Mouse (Mus musculus) E14TG2a.4 (cell line): ENCODE measurements around the gene Chrnb4.

Experiments used
- CTCF ChIP-seq: conservative IDR thresholded peaks from 2 replicates; pipeline ENCODE4 v1.5.1; 2014; ENCODE audit warnings: low read length
- NANOG ChIP-seq: IDR thresholded peaks from 2 replicates; pipeline ENCODE4 v1.6.1; 2014; ENCODE audit warnings: borderline replicate concordance, low read length, mixed read lengths
- POU5F1 ChIP-seq: IDR thresholded peaks from 2 replicates; pipeline ENCODE4 v1.6.1; 2014; ENCODE audit warnings: low read length, borderline replicate concordance

DNA sequence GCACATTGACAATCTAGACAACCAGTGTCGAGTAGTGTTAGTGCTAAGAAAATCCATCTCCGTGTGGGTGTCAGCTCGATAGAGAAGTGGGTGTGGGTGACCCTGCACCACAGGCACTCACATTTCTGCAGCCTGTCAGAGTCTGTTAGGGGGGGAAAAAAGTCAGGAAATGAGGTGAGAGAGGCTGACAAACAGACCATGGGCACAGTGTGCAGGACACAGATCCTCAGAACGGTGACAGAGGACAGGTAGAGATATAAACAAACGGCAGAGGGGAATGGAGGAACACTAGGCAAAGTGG is 19.3 kb upstream of the Chrnb4 start:
- TF ChIP-seq CTCF, result no peak
- TF ChIP-seq POU5F1, result no peak
- no peak for TF ChIP-seq NANOG
